Mouse (Mus musculus): ENCODE data around the gene Frmd4b.

The Frmd4b gene

DNA sequence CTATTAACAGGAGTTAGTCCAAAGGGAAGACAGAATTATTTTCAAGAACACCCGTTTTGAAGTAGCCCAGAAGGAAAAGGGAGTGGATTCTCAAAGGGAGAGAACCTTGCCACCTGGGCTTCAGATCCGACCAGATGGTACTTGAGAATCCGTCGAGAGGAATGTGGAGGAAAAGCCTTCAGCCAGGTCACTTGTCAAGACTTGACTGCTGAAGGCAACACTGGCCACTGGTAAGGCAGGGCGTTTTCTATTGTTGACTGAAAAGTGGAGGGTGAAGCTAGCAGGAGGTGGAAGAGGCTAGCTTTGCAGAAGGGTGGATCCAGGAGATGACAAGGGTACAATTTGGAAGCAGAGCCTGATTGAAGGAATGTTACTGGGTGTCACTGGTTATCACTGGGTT lies 324.4 kb downstream of the Frmd4b start:
- DNase-seq (ENCODE audit: low read depth, low spot score): no peak

DNA sequence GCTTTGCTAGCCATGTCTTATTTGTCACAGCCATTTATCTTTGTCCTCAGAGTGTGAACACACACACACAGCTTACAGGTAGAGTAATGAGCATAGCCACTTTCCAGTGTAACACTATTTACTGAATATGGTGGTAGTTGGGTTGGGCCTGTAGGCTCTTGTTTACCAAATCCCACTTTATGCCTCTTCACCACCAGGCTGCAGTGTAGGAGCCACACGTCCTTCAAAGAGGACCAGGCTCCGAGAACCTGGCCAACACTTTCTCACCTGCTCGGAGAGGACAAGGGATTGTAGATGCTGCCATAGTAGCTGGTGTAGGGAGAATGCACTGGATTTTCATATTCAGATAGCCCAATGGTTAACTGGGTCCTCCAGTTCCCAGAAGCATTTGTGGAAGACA lies 325.2 kb downstream of the Frmd4b start:
- DNase-seq (ENCODE audit: low read depth, low spot score): no peak

DNA sequence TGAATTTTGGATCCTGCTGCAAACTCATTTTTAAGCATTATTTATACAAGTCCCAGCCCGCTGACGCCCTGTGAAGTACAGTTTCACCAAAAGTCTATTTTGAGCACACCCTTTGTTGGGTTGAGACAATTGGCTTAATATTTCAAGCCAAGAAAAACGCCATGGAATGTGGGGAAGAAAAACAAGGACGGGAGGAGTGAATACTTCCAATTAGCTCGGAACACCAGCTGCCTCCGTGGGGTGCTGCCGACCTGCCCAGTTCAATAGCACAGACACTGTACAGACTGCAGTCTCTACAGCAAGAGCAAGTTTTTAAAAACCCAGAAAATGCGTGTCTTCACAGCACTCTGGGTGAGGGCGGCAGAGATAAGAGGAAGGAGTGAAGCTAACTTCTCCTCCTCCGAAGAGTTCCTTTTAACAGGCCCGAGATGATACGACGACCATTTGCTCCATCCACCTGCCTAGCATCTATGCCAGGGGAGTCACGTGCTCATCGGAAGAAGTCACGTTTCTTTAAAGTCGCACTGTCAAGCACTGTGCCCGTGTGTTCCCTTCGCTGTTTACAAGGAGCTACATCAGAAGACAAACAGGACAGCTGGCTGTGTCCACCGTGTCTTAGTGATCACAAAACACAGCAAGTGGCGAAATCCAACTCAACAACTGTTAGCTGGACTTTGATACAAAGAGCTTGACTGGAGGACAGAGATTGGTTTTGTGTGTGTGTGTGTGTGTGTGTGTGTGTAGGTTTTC lies 326.0 kb downstream of the Frmd4b start:
- DNase-seq (ENCODE audit: low read depth, low spot score): no peak

DNA sequence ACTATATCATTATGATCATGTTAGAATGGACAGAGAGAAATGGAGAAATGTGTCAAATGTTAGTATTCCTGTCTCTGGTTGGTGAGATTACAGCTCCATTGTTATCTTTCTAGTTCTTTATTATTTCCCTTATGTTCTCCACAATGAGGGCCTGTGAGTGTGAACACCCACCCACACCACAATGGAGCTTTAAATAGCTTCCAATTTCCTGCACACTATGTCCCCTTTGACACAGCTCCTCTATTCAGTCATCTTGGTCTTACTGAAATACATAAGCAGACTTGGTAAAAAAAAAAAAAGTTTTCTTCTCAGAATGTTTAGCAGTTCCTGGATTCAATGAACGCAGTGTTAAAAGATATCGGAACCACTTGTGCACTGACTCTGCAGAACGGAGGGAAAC lies 326.7 kb downstream of the Frmd4b start:
- no peak for DNase-seq (ENCODE audit: low read depth, low spot score)

DNA sequence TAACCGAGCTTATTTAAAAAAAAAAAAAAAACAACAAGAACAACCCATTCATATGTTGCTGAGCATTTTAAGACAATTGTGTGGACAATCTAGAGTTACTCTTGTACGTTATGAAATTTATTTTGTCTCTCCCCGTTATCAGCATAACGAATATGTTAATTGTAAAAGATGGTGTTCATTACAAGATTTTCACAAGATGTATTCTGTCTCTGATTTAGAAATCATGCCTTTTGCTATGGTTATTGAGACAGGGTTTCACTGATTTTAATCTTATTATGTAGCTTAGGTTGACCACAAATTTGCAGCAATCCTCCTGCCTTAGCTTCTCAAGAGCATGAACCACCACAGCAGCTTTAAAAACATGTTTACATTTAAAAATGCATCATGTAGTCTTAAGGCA lies 327.5 kb downstream of the Frmd4b start:
- DNase-seq (ENCODE audit: low read depth, low spot score): no peak

DNA sequence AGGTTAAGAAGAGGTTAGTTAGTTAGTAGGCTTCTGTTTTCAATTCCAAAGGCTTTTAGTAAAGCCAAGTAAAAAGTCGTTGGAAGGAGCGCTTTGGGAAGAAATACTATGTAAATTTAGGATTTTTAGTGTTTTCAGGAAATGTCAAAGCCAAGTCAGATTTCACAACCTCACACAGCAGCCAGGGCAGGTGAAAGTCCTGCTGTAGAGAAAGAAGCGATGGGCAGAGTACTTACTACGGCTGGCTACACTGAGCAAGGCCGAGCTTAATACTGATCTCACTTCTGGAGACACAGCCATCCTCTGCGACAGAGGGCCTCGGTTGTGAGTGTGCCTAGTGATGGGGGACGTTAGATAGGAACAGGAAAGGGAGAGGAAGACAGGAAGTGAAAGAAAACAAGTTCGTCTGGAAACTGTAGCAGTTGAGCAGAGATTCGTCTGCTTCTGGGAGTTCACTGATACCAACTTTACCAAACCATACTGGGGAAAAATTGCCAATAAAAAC lies 328.0 kb downstream of the Frmd4b start:
- no peak for DNase-seq (ENCODE audit: low read depth, low spot score)

DNA sequence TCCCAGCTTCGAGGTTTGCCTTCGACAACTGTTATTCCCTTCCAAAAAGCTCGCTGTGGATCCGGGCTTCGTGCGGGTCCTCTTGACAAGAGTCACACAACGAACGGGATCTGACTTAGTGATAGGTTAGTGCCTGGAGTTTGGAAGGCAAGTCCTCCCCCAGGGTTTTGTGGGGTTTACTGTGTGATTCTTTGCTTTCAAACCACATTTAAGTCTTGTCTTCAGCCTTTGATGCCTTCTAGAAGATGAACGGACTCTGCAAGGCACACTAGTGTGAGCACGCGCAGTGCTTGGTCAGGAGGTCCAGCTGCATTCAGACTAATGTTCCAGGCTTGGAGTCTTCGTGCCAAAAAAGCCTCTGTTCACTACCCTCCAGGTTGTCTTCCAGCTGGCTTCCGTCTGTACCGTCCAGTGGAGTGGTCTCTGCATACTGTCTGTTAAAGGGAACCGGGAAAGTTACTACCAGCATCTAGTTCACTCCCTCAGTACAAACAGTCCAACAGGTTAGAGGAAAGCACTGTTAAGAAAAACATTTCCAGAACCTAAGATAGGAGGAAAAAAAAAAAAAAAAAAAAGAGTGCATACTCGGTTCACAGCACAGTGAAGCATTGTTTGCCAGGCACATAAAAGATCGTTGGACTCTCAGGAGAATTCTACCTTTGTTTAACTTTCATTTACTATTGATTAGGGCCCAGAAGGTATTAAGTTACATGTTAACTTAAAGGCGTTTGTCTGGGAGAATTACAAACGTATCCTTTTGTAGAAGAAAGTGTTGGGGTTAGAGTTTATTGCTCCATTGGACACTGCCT lies 329.1 kb downstream of the Frmd4b start:
- DNase-seq (ENCODE audit: low read depth, low spot score): no peak

DNA sequence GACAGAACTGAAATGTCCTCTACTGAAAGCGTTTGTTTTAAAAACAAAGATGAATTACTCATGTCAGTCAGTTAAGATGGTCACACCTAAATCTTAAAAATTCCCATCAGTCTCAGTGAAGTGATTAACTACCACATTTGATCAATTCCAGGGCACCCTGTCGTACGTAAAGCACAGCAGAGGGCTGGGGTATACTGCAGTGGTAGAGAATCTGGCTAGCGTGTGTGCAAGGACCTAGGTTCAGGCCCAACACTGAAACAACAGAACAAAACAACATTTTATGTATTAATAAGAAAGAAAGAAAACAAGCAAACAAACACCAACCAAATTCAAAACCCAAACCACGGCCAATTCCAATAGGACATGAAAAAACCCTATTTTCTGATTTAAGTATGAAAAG lies 331.0 kb downstream of the Frmd4b start:
- no peak for DNase-seq (ENCODE audit: low read depth, low spot score)

DNA sequence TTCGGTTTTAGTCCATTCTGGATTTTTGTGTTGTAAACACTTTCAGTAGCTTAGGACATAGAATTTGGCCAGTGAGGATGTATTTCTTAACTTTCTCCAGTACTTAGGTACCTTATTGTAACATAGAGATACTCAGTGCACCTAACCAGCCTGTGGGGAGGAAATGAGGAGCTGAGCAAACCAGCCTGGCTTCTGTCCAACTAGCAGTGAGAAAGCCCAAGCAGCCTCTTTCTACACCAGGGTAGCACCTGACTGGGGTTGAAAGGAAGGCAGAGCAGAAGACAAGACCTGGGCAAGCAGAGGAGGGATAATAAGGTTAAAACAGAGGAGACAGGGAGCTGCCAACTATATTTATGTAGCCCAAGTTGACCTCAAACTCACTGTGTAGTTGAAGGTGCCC lies 333.7 kb downstream of the Frmd4b start:
- no peak for DNase-seq (ENCODE audit: low read depth, low spot score)

DNA sequence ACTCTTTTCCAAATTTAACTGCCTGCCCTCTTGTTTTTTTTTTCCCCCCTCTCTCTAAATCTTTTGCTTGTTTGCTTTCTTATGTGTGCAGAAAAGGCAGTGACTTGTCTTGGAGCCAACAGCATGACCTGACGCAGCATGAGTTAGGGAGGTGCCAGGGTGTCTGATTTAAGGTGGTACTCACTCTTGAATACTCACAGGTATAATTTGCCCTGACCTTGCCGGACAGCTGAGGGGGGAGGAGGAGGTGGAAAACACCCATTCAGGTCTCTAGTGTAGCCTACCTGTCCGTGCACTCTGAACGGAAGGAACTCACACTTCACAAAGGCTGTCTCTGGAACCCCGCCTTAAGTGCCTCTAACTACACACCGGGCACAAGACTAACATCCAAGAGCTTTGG lies 338.5 kb downstream of the Frmd4b start:
- DNase-seq (ENCODE audit: low read depth, low spot score): no peak

DNA sequence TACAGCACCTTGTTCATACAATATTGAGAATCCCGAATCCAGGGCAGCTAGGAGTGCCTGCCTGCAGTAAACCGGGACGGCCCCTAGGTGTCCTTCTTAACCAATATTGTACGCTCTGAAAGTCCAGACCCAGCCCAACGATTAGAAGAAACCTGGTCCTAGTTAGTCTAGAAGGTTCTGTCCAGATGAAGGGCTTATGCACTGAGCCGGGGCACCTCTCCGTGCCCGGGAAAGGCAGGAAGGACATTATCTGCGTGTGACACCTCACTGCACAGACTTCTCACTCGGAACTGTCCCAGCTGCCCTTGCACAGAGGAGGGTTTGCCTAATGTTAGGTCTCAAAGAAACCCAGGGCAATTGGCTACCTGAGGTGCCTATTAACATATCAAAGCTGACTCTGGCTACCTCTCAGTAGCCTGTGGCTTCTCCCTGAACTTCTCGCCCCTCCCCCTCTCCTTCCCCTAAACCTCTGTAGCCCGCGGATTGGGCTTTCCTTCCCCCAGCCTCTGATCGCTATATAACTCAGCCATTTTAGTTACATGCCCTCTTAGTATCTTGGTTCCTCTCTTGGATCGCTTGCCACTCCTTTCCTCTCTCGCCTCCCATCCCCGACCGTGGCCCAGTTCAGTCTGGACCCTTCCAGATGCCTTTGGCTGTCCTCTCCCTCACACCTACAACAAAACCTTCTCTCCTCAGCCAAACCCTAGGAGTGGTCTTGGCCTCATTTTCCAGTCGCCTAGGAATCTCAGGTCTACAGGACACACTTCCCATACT lies 339.1 kb downstream of the Frmd4b start:
- peak; percentile 52 for DNase-seq (ENCODE audit: low read depth, low spot score)

DNA sequence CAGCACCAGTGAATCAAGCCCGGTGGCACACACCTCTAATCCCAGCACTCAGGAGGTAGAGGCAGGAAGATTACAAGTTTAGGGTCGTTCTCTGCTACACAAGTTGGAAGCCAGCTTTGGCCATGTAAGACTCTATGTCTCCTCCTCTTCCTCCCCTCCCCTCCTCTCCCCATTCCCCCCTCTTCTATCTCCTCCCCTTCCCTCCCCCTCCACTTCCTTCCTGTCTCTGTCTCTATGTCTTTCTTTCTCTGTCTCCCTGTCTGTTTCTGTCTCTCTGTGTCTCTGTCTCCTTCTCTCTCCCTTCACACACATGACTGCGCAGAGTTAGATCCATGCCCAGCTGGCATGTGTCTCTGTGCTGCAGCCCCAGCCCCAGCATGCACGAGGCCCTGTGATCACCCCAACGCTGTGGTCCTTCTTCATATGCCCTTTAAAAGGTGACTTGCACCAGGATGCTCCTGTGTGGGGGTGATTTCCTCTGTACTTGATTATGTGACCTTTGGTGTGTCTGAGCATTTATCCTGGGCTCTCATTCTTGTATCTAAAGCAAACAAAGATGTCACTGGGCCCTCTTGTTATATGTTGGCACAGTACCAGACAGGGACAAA lies 340.3 kb downstream of the Frmd4b start:
- no peak for DNase-seq (ENCODE audit: low read depth, low spot score)

DNA sequence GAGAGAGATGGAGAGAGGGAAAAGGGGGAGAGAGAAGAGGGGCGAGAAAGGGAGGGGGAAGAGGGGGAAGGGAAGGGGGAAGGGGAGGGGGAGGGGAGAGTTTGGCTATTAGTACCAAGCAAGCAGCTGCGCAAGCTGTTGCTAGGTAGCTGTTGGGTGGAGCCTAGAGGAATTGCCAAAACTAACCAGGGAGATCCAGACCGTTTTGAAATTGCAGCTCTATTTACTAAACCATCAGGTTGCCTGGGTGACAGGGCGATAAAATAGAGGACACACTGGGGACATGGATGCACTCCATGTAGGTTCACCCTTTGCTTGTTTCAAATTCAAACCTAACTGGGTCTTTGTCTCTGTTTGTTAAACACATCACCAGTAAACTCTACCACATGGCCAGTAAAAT lies 341.0 kb downstream of the Frmd4b start:
- DNase-seq (ENCODE audit: low read depth, low spot score): no peak

DNA sequence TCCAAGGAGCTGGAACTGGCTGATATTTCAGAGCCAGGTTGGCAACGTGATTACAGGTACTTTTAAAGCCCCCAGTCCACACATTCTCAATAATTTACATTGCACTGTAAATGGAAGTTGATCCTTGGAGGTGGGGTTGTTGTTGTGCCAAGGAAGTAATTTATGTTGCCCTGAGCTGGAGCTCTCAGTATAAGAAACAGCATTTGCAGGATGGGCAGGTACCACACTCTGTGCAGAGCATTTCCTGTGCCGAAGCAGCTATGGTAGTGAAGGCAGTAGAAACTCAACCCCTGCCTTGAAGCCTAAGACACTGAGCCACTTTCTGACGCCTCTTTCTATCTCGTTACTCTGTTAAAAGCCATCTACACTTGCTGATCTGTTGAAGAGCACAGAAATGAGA lies 341.6 kb downstream of the Frmd4b start:
- no peak for DNase-seq (ENCODE audit: low read depth, low spot score)

DNA sequence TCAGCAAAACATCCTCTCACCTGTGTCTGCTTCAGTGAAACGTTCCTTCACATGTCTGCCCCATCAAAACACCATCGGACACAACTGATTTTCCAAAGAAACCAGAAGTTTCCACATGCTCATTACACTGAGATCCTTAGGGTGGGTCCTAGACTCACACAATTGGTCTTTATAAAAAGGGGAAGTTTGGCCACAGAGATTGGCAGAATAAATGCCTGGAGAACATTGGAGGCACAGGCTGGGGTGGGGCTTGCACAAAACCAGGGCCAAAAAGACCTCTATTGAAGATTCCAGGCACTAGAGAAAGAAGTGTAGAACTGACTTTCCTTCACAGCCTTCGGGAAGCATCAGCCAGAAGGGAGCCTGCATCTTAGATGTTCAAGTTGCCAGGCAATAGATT lies 343.6 kb downstream of the Frmd4b start:
- no peak for DNase-seq (ENCODE audit: low read depth, low spot score)

DNA sequence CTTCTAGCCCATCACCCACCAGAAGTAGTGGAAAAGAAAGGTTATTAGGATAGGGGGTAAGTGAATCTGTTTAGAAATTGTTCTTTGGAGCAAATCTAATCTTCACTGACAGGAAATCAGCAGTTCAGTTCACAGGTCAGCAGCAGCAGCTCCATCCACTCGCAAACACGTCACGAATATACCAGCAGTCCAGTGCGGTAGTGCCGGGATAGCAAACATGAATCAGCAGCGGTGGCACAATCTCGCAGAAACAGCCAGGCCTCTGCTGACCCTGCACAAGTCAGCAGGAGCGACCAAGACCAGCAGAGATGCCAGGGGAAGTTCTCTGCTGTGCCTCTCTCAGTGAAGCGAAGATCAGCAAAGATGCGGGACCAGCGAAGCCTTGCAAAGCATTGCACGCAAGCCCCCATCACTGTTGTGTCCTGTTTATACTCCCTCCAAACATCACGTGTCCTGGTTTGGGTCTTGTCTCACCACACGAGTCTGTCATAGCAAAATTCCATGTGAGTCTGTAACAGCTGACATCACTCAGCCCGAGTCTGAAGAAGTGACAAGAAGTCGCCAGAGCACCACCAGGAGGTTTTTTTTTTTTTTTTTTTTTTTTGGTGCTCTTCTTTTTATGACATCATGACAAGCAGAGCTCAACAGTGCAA lies 344.2 kb downstream of the Frmd4b start:
- no peak for DNase-seq (ENCODE audit: low read depth, low spot score)

DNA sequence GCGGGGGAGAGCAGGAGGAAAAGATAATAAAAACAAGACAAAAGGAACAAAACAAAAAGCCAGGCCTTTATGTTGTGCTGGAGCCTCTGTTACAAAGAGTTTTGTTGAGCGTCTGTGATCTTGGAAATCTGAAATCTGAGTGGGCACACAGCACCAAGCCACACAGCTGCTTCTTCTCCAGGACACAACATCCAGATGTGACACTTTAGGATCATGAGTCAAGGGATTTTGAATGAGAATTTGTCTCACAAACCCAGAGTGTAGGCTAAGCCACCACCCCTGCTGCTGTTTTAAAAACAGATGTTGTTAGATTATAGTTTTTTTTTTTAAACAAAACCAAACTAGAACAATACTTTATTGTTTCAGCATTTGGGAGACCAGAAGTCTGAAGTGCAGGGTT lies 345.0 kb downstream of the Frmd4b start:
- no peak for DNase-seq (ENCODE audit: low read depth, low spot score)

DNA sequence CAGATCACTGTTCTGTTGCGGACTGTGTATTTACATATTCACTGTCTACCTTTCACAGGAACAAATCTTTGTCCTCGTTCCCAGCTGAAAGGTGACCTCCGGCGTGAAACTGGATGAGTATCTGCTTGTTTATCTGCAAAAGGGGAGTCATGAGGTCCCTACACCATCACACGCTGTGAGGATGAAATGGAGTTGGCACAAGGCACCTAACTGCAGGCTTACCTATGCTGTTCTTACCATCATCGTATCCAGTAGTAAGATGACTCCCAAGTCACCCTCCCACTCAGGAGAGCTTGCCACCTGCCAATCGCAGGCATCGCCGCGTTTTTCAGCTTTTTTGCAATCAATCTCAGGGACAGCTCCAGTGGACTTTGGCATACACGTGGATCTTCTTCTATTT lies 347.7 kb downstream of the Frmd4b start:
- no peak for DNase-seq (ENCODE audit: low read depth, low spot score)

DNA sequence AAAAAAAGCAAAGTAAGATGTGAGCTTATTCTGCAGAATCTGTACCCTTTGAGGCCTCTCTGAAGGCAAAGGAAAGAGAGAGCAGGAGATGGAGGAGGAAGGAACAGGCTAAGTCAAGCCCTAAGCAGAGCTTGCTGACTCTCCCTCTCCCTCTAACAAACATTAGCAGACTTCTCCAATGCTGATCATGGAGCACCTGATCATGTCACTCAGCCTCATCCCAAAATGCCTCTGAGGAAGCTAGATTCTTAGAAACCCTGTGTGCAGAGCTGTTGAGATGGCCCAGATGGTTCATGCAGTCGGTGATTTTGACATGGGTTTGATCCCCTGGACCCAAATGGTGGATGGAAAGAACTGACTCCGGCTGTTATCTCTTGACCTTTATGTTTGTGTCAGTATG lies 350.2 kb downstream of the Frmd4b start:
- no peak for DNase-seq (ENCODE audit: low read depth, low spot score)

DNA sequence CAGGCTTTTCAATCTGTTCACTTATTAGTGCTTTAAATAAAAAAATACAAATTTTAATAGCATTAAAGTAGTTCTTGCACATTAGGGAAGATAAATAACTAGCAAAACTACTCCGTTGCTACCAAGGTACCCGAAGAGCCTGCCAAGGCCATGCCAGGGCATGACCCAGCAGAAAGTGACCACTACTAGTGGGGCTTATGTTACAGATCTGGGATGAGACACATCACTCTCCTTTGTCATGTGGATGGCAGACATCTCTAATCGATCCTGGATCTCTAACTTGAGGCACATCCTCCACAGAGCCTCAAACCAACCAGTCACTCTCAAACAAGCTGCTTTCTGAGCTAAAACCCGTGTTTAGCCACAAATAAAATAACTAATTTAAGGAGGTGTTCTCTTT lies 350.7 kb downstream of the Frmd4b start:
- no peak for DNase-seq (ENCODE audit: low read depth, low spot score)

DNA sequence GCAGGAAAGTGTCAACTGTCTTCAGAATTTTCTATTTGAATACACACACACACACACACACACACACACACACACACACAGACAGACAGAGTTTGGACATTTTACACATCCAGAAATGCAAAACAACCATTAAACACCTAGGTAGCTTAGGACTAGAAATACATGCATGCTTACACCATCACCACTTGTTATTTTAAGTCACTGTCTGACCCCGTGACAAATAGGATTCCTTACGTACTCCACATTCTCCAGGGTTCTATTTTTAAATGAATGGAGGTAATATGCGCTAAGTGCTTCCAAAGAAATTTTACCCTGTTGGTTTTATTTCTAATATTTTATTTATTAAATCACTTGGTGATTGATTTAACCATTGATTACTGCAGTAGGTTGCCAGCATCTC lies 351.6 kb downstream of the Frmd4b start:
- DNase-seq (ENCODE audit: low read depth, low spot score): no peak
